Mouse (Mus musculus) lung, adult 2 months (tissue): ENCODE measurements around the gene Phactr1.

Experiments
- CTCF ChIP-seq: fragments of 200-500 bp; IDR thresholded peaks from 2 replicates; pipeline ENCODE4 v1.5.1; 2011; ENCODE audit warnings: mild to moderate bottlenecking, low read length, control low read depth; ENCODE audit not compliant: insufficient read depth
- POLR2A ChIP-seq: fragments of 200-500 bp; IDR thresholded peaks from 2 replicates; pipeline ENCODE4 v1.6.1; 2011; ENCODE audit warnings: low read depth, mild to moderate bottlenecking, control low read depth, low read length, borderline replicate concordance; ENCODE audit errors: extremely low read depth

GRCm38 (mm10) chr13:43158281-43158680, 477.9 kb downstream of the Phactr1 start:
- TF ChIP-seq POLR2A (no peak), CTCF (no peak)
